Mouse (Mus musculus) C2C12 (cell line): Measurements from ENCODE around the gene Isyna1.

Experiments
- CTCF ChIP-seq: IDR thresholded peaks from one replicate; pipeline ENCODE4 v1.5.1; 2011; ENCODE audit not compliant: control insufficient read depth, insufficient read depth, insufficient read length
- MYOG ChIP-seq: IDR thresholded peaks from one replicate; pipeline ENCODE4 v1.6.1; 2011; ENCODE audit not compliant: control insufficient read depth, insufficient read length; ENCODE audit errors: extremely low read depth
- USF1 ChIP-seq: IDR thresholded peaks from one replicate; pipeline ENCODE4 v1.6.1; 2011; ENCODE audit warnings: low read depth, mild to moderate bottlenecking, control low read depth, moderate library complexity

- TF ChIP-seq MYOG (no peak), CTCF (no peak), USF1 (no peak)
Observed at GRCm38 (mm10) chr8:70563763-70564387, 30.3 kb upstream of the Isyna1 start.
